Mouse (Mus musculus) liver, embryonic 14.5 days (tissue): ENCODE data around the gene Smarcd3.

Source experiments
- CTCF ChIP-seq: IDR thresholded peaks from 2 replicates; pipeline ENCODE4 v1.5.1; 2016; ENCODE audit warnings: antibody characterized with exemption, low read depth, control low read depth
- EP300 ChIP-seq: IDR thresholded peaks from 2 replicates; pipeline ENCODE4 v1.6.1; 2016; ENCODE audit warnings: antibody characterized with exemption, low read depth

GRCm38 (mm10) chr5:24594346-24594745 is 29.9 kb downstream of the Smarcd3 start:
- TF ChIP-seq CTCF (no peak), EP300 (no peak)
